Mouse (Mus musculus): ENCODE results near the gene AC124108.1.

DNA sequence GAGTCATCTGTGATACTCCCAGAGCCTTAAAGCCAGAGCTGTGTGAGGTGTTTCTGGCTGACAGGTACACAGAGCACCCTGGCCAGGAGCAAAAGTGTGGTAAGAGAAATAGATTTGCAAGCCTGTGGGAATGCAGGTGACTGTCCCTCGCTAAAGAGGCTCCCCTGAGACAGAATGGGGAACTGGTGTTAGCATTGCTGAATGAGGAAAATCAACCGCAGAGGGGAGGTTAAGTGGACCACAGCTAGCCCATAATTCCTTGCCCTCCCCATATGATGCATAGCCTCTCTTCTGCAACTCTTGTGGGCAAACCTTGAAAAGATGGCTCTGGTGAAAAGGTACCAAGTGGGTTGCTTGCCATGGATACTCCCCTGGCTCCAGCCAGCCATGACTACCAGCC, 41.8 kb upstream of the AC124108.1 start:
- TF ChIP-seq GATA1 (IDR thresholded peaks at IDR 0.05; ENCODE audit: low read length) (no peak), TAL1 (IDR thresholded peaks at IDR 0.05; ENCODE audit: low read length) (no peak)
